Mouse (Mus musculus): ENCODE measurements around the gene Sf3a3. TPM values are rescaled to one million over a fixed set of nuclear protein-coding genes. Genes with fewer than 3 reads are reported as not detected.

The Sf3a3 gene
- polyA plus RNA-seq, 1 experiment = 29.0 TPM

DNA sequence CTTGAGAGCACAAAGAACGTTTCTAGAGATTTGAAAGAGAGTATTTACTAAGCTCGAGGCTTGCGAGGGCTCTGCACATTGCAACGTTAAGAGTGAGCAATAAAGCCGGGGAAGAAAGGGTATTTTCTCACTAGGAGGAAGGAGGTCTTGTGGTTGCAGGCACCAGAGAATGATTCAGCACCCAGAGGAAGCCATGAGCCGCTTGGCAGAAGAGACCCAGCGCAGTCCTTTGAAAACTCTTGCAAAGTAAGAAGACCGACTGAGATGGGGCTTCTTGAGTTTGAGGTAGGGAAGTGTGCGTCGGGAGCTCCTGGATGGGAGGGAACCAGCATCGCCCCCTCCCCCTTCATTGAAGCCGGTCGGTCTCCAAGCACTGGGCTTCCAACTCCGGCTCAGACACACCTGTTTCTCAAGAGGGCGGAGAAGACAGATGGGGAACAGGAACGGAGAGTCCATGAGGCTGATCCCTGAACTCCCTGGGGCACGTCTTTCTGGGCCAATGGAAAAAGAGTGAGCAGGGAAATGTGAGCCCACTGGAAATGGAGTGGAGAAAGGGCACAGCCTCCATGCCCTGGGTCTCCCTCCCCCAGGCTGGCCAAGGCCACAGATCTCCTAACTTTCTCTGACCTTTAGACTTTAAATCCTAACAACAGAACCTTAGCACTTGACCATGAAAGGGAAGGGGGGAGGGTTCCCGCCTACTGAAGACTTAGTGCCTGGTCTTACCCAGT is 18.6 kb upstream of the Sf3a3 start:
- Histone ChIP-seq H3K36me3 (replicated peaks; ENCODE audit: low read length) (peaks cover 21% of the 10 kb centered on the region), H3K9me3 (no peaks in the 10 kb centered on the region), H3K27me3 (replicated peaks) (no peaks in the 10 kb centered on the region), H3K4me1 (peaks cover 88% of the 10 kb centered on the region), H3K4me3 (replicated peaks) (peak overlapping the region; percentile 94)
- TF ChIP-seq GATA1 (IDR thresholded peaks at IDR 0.05; ENCODE audit: borderline replicate concordance, low read length) = no peak
- no peak for TF ChIP-seq FLI1 (IDR thresholded peaks at IDR 0.05; ENCODE audit: low read length)

- H3K27me3 ChIP-seq (replicated peaks) = no peaks in the 10 kb centered on the region
- no peak for TF ChIP-seq GATA1 (IDR thresholded peaks at IDR 0.05; ENCODE audit: borderline replicate concordance, low read length)
- no peak for TF ChIP-seq FLI1 (IDR thresholded peaks at IDR 0.05; ENCODE audit: low read length)
- H3K9me3 ChIP-seq = no peaks in the 10 kb centered on the region
- peaks cover 89% of the 10 kb centered on the region for H3K4me1 ChIP-seq
- H3K36me3 ChIP-seq (replicated peaks; ENCODE audit: low read length) = peaks cover 37% of the 10 kb centered on the region
- H3K4me3 ChIP-seq (replicated peaks) = peak overlapping the region; percentile 94
These were observed 14.8 kb upstream of the Sf3a3 start for GRCm38 (mm10) chr4:124699791-124700190.

GRCm38 (mm10) chr4:124700248-124700971 is 14.2 kb upstream of the Sf3a3 start, which contains the start of gene Fhl3:
Fhl3 (plus strand) TSS chr4:124700701.
- no peaks in the 10 kb centered on the region for H3K27me3 ChIP-seq (replicated peaks)
- TF ChIP-seq FLI1 (IDR thresholded peaks at IDR 0.05; ENCODE audit: low read length) (no peak), GATA1 (IDR thresholded peaks at IDR 0.05; ENCODE audit: borderline replicate concordance, low read length) (no peak)
- H3K4me1 ChIP-seq = peaks cover 89% of the 10 kb centered on the region
- H3K4me3 ChIP-seq (replicated peaks) = peak within 1 kb of the TSS; percentile 94
- H3K9me3 ChIP-seq = no peaks in the 10 kb centered on the region
- peaks cover 43% of the 10 kb centered on the region for H3K36me3 ChIP-seq (replicated peaks; ENCODE audit: low read length)

DNA sequence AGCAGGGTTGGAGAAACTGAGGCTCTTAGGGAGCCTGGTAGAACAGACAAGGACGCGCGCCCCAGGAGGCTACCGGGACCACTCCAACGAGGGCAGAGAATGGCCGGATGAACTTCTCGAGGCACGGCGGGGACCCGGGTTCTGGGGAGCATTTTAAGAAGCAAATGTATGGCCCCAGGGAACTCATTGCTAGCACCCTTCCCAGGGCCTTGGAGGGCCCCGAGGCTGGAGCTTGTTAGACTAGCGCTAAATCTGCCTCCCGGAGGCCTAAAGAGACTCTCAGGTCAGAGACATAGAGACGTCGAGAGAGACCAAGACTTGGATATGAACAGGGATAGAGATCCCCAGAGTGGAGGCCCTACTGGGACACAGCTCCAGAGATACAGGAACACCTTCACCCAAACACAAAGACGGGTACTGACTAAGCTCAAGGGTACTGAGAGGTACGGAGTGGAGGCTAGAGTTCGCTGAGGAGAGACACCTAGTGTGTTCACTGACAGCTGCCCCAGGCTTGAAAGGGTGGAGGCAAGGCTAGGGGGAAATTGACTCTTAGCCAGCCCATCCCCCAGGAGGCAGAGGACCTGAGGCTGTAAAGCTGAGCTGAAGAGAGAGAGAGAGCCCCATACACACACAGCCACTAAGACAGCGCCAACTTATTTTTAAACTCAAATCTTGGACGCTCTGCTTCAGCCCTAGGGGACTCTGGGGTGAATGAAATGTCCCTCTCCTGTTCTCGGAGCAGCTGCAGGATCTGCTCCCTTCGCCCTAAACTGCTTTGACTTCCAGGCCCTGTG is 13.3 kb upstream of the Sf3a3 start:
- H3K9me3 ChIP-seq = no peaks in the 10 kb centered on the region
- H3K36me3 ChIP-seq (replicated peaks; ENCODE audit: low read length) = peaks cover 52% of the 10 kb centered on the region
- H3K4me1 ChIP-seq = peaks cover 89% of the 10 kb centered on the region
- no peaks in the 10 kb centered on the region for H3K27me3 ChIP-seq (replicated peaks)
- TF ChIP-seq GATA1 (IDR thresholded peaks at IDR 0.05; ENCODE audit: borderline replicate concordance, low read length) = no peak
- no peak for TF ChIP-seq FLI1 (IDR thresholded peaks at IDR 0.05; ENCODE audit: low read length)
- H3K4me3 ChIP-seq (replicated peaks) = peak overlapping the region; percentile 94

- H3K27me3 ChIP-seq (replicated peaks) = no peaks in the 10 kb centered on the region
- no peak for TF ChIP-seq FLI1 (IDR thresholded peaks at IDR 0.05; ENCODE audit: low read length)
- H3K4me1 ChIP-seq = peaks cover 89% of the 10 kb centered on the region
- no peaks in the 10 kb centered on the region for H3K9me3 ChIP-seq
- H3K36me3 ChIP-seq (replicated peaks; ENCODE audit: low read length) = peaks cover 58% of the 10 kb centered on the region
- peak overlapping the region; percentile 94 for H3K4me3 ChIP-seq (replicated peaks)
These were observed 12.7 kb upstream of the Sf3a3 start for GRCm38 (mm10) chr4:124701916-124702315.

DNA sequence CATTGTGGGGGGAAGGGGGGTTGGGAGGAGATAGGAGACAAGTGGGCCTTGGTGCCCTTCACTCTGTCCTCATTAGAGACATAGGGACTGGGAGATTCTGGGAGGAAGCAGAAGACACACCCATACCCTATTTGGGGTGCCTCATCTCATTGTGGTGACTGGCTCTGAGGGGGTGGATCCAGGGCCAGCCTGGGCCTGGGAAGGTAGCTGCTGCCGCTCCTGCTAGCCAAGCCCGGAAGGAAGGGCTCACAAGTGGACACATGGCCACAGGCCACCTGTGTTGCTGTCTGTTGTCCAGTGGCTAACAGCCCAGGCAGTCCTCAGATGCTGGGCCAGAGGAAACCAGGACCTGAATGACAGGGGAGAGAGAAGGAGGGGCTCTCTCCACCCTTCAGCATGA is 11.2 kb upstream of the Sf3a3 start:
- Histone ChIP-seq H3K27me3 (replicated peaks) (no peaks in the 10 kb centered on the region), H3K4me3 (replicated peaks) (peak overlapping the region; percentile 91), H3K9me3 (no peaks in the 10 kb centered on the region), H3K4me1 (peaks cover 90% of the 10 kb centered on the region), H3K36me3 (replicated peaks; ENCODE audit: low read length) (peaks cover 60% of the 10 kb centered on the region)
- TF ChIP-seq FLI1 (IDR thresholded peaks at IDR 0.05; ENCODE audit: low read length) (no peak), GATA1 (IDR thresholded peaks at IDR 0.05; ENCODE audit: borderline replicate concordance, low read length) (no peak)

GRCm38 (mm10) chr4:124703881-124704796 is 10.4 kb upstream of the Sf3a3 start:
- peak overlapping the region; percentile 91 for H3K4me3 ChIP-seq (replicated peaks)
- H3K36me3 ChIP-seq (replicated peaks; ENCODE audit: low read length) = peaks cover 54% of the 10 kb centered on the region
- TF ChIP-seq GATA1 (IDR thresholded peaks at IDR 0.05; ENCODE audit: borderline replicate concordance, low read length) = no peak
- no peaks in the 10 kb centered on the region for H3K9me3 ChIP-seq
- peaks cover 90% of the 10 kb centered on the region for H3K4me1 ChIP-seq
- no peaks in the 10 kb centered on the region for H3K27me3 ChIP-seq (replicated peaks)

DNA sequence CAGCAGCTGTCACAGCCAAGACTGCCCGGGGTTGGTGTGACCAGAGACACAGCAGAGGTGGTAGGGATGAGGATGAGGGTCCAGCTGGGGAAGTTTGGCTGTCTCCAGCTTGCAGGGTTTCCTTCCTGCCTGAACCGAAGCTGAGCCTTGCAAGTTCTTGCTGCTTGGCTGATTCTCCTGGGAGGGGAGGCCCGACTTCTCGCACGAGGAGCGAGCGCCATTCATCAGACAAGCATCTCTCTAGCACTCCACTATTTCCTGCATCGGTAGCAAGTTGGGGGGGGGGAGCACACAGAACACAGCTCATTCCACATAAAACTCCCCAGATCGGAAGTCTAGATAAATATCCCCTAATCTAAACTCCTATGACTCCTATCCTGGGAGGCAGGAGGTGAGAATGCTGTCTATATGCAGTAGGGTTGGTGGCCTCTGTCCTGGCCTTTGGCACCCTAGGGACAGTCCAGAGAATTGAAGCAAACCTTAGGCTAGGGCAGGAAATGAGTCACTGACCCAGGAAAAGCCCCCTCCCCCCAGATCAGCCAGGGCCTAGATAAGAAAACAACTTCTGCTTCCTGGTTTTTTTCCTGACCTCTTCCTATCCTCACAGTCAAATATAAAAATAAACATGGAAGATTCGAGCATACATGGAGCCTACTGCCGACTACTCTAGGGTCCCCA is 9.6 kb upstream of the Sf3a3 start:
- peaks cover 50% of the 10 kb centered on the region for H3K36me3 ChIP-seq (replicated peaks; ENCODE audit: low read length)
- peak overlapping the region; percentile 91 for H3K4me3 ChIP-seq (replicated peaks)
- H3K9me3 ChIP-seq = no peaks in the 10 kb centered on the region
- H3K27me3 ChIP-seq (replicated peaks) = no peaks in the 10 kb centered on the region
- TF ChIP-seq FLI1 (IDR thresholded peaks at IDR 0.05; ENCODE audit: low read length) (no peak), GATA1 (IDR thresholded peaks at IDR 0.05; ENCODE audit: borderline replicate concordance, low read length) (no peak)
- H3K4me1 ChIP-seq = peaks cover 90% of the 10 kb centered on the region

Measured in megakaryocyte, embryonic 14.5 days (primary cell).